Mouse (Mus musculus) kidney, adult 2 months (tissue): Measurements from ENCODE around the gene Lancl3. TPM values are rescaled to one million over a fixed set of nuclear protein-coding genes. Genes with fewer than 3 reads are reported as not detected.
"Not testable (repeated sequence)": the region's sequence is repeated elsewhere in the genome, so short reads cannot be mapped to it uniquely, and the experiment has no call there.

Experiments
- DNase-seq: peaks from one replicate; pipeline ENCODE4 v3.0.0; 2021
- H3K27ac ChIP-seq: fragments of 200-500 bp; 2 replicates; pipeline ENCODE4 v1.5.1; 2012; ENCODE audit warnings: low read depth, low read length, control low read depth, inconsistent platforms; ENCODE audit not compliant: insufficient read depth
- H3K27me3 ChIP-seq: fragments of 200-500 bp; replicated peaks from 2 replicates; pipeline ENCODE4 v1.6.1; 2012; ENCODE audit warnings: mild to moderate bottlenecking, moderate library complexity, low read length, inconsistent platforms; ENCODE audit not compliant: control insufficient read depth, insufficient read depth
- H3K36me3 ChIP-seq: fragments of 200-500 bp; 2 replicates; pipeline ENCODE4 v1.6.1; 2012; ENCODE audit warnings: mild to moderate bottlenecking, moderate library complexity, low read length, inconsistent platforms; ENCODE audit not compliant: control insufficient read depth, insufficient read depth
- H3K4me1 ChIP-seq: fragments of 200-500 bp; 2 replicates; pipeline ENCODE4 v1.6.1; 2011; ENCODE audit warnings: low read length; ENCODE audit not compliant: control insufficient read depth, insufficient read depth
- H3K4me3 ChIP-seq: fragments of 200-500 bp; 2 replicates; pipeline ENCODE4 v1.5.1; 2011; ENCODE audit warnings: mild to moderate bottlenecking, low read depth, low read length, control low read depth; ENCODE audit not compliant: insufficient read depth
- CTCF ChIP-seq: fragments of 200-500 bp; conservative IDR thresholded peaks from 2 replicates; pipeline ENCODE4 v1.5.1; 2011; ENCODE audit warnings: low read depth, mild to moderate bottlenecking, control low read depth, low read length, moderate library complexity, mixed read lengths; ENCODE audit not compliant: insufficient read depth, insufficient read length
- POLR2A ChIP-seq: fragments of 200-500 bp; IDR thresholded peaks from one replicate; pipeline ENCODE4 v1.6.1; 2011; ENCODE audit warnings: low read depth, low read length, control low read depth
- WGBS: fragments of 180-500 bp; shearing (Covaris S2); methylation state at CpG from one replicate; pipeline ENCODE4 v1.1.7; 2018; 5-methylcytosine and 5-hydroxymethylcytosine counted together
- polyA plus RNA-seq: library from polyadenylated mRNA; depleted of rRNA; stranded (reverse); fragments of >200 nt; gene quantifications from 2 replicates; pipeline ENCODE4 v1.2.3, GENCODE M21; 2012; rRNA removed

Gene Lancl3
- polyA plus RNA-seq, 1 experiment = 0.50 TPM

- no peaks in the 10 kb centered on the region for H3K27me3 ChIP-seq
- no peak for DNase-seq
- 86% methylated on average over 5 of the region's 5 CpGs for WGBS
- TF ChIP-seq CTCF (no peak), POLR2A (no peak)
- H3K27ac ChIP-seq = no peak overlapping the region
- no peak overlapping the region for H3K4me3 ChIP-seq
- H3K36me3 ChIP-seq = no peaks in the 10 kb centered on the region
- no peaks in the 10 kb centered on the region for H3K4me1 ChIP-seq
Observed at GRCm38 (mm10) chrX:9298413-9298864, 98.7 kb downstream of the Lancl3 start.

DNA sequence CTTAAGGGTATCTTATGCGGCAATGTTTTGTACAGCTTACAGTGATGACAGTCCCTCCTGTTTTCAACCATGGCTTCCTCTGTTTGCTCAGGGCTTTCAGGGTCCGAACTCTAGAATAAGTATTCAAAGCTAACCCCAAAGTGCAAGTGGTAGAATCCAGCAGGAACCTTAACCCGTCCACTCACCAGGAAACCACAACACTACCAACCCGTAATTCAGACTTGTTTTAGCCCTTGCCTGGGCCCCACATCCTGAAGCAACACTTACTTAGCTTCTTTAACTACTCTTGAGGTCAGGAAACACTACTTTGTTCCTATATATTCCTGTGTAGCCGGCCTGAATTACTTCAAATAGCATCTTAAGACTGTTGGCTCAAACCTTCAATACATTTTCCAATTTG, 103.1 kb downstream of the Lancl3 start:
- 84% methylated on average over 5 of the region's 5 CpGs for WGBS
- no peak for DNase-seq
- H3K27me3 ChIP-seq = no peaks in the 10 kb centered on the region
- H3K4me1 ChIP-seq = no peaks in the 10 kb centered on the region
- TF ChIP-seq POLR2A (no peak), CTCF (no peak)
- H3K27ac ChIP-seq = no peak overlapping the region
- no peak overlapping the region for H3K4me3 ChIP-seq
- no peaks in the 10 kb centered on the region for H3K36me3 ChIP-seq

- Histone ChIP-seq H3K36me3 (no peaks in the 10 kb centered on the region), H3K27me3 (no peaks in the 10 kb centered on the region), H3K4me1 (no peaks in the 10 kb centered on the region), H3K4me3 (no peak overlapping the region), H3K27ac (no peak overlapping the region)
- no peak for DNase-seq
- 71% methylated on average over 1 of the region's 1 CpGs for WGBS
- TF ChIP-seq CTCF (no peak), POLR2A (no peak)
Observed at GRCm38 (mm10) chrX:9303455-9303854, 103.8 kb downstream of the Lancl3 start.

GRCm38 (mm10) chrX:9316457-9316856, 116.8 kb downstream of the Lancl3 start:
- H3K4me3 ChIP-seq, DNase-seq, H3K27ac ChIP-seq, H3K36me3 ChIP-seq, H3K4me1 ChIP-seq, H3K27me3 ChIP-seq: not testable (repeated sequence)

Other genes starting within 250 kb of the Lancl3 start
- gene Fthl17b, start 236.9 kb upstream of the Lancl3 start, polyA plus RNA-seq = not detected in 2 replicates
- not detected in 2 replicates for gene Fthl17c, start 223.3 kb upstream of the Lancl3 start, polyA plus RNA-seq
- not detected in 2 replicates for gene Fthl17d, start 213.1 kb upstream of the Lancl3 start, polyA plus RNA-seq
- gene Fthl17e, start 166.4 kb upstream of the Lancl3 start, polyA plus RNA-seq = not detected in 2 replicates
- not detected in 2 replicates for gene Fthl17f, start 136.9 kb upstream of the Lancl3 start, polyA plus RNA-seq
- gene 4930402K13Rik, start 95.3 kb upstream of the Lancl3 start, polyA plus RNA-seq = not detected in 2 replicates
- gene Gm14862, start 57.0 kb downstream of the Lancl3 start, polyA plus RNA-seq = not detected in 2 replicates
- 0.28 and 0.37 TPM in 2 replicates for gene Xk, start 72.9 kb downstream of the Lancl3 start, polyA plus RNA-seq
- gene H2al1m, start 83.9 kb downstream of the Lancl3 start, polyA plus RNA-seq = not detected in 2 replicates
- gene H2al1k, start 150.7 kb downstream of the Lancl3 start, polyA plus RNA-seq = not detected in 2 replicates